Mouse (Mus musculus): Measurements from ENCODE around the gene Cacna2d1.

GRCm38 (mm10) chr5:16373966-16374365 is 439.5 kb downstream of the Cacna2d1 start:
- no peak for TF ChIP-seq POLR2A (IDR thresholded peaks at IDR 0.05; ENCODE audit: control insufficient read depth in 1 of 2, insufficient read depth in 1 of 2, low read depth in 1 of 2, low read length in 2 of 2, poor library complexity in 1 of 2)
- TF ChIP-seq KAT2A (conservative IDR thresholded peaks at IDR 0.05; ENCODE audit: low read depth, low read length): no peak
- TF ChIP-seq CTCF (IDR thresholded peaks at IDR 0.05 in 2 of 3, conservative IDR thresholded peaks at IDR 0.05 in 1 of 3; ENCODE audit: control insufficient read depth in 1 of 3, insufficient read depth in 1 of 3, low read depth in 2 of 3, low read length in 3 of 3, poor library complexity in 1 of 3, severe bottlenecking in 1 of 3): no peak
- TF ChIP-seq E2F4 (IDR thresholded peaks at IDR 0.05; ENCODE audit: borderline replicate concordance, low read depth, low read length): no peak
- TF ChIP-seq EP300 (IDR thresholded peaks at IDR 0.05; ENCODE audit: low read depth in 1 of 2, low read length in 2 of 2): no peak
- TF ChIP-seq BHLHE40 (IDR thresholded peaks at IDR 0.05; ENCODE audit: borderline replicate concordance, low read depth, low read length): no peak
- TF ChIP-seq TCF12 (IDR thresholded peaks at IDR 0.05; ENCODE audit: low read depth, low read length): no peak
- no peak for TF ChIP-seq POLR2AphosphoS5 (IDR thresholded peaks at IDR 0.05; ENCODE audit: borderline replicate concordance, low read depth, low read length)
- no peak for TF ChIP-seq ZNF384 (IDR thresholded peaks at IDR 0.05; ENCODE audit: low read depth, low read length)
